Mouse (Mus musculus): ENCODE measurements at regions not wholly inside any gene's neighbourhood (a gene's known extent, or its start where the extent isn't known, plus 50 kb on each side); places are given as distances from the start of the nearest gene placed in this dataset.

GRCm38 (mm10) chr2:117486447-117486846 lies 143.6 kb upstream of the Rasgrp1 start:
- Histone ChIP-seq H3K36me3 (no peaks in the 10 kb centered on the region), H3K27ac (no peak overlapping the region), H3K27me3 (no peaks in the 10 kb centered on the region), H3K9ac (replicated peaks) (no peak overlapping the region), H3K4me3 (replicated peaks) (no peak overlapping the region), H3K9me3 (no peaks in the 10 kb centered on the region), H3K4me2 (no peak overlapping the region), H3K4me1 (replicated peaks) (no peaks in the 10 kb centered on the region)
- no peak for ATAC-seq (ENCODE audit: insufficient number of reproducible peaks, insufficient read depth, low FRiP score, low TSS enrichment, low read depth)
- 87% methylated on average over 2 of the region's 2 CpGs for WGBS

GRCm38 (mm10) chr2:117498565-117498964 lies 155.8 kb upstream of the Rasgrp1 start:
- Histone ChIP-seq H3K36me3 (no peaks in the 10 kb centered on the region), H3K4me2 (no peak overlapping the region), H3K27me3 (no peaks in the 10 kb centered on the region), H3K27ac (no peak overlapping the region), H3K4me1 (replicated peaks) (no peaks in the 10 kb centered on the region), H3K9ac (replicated peaks) (no peak overlapping the region), H3K4me3 (replicated peaks) (no peak overlapping the region), H3K9me3 (no peaks in the 10 kb centered on the region)
- 82% methylated on average over 5 of the region's 5 CpGs for WGBS
- ATAC-seq (ENCODE audit: insufficient number of reproducible peaks, insufficient read depth, low FRiP score, low TSS enrichment, low read depth) = no peak

GRCm38 (mm10) chr2:117502611-117503010 lies 159.8 kb upstream of the Rasgrp1 start:
- no peaks in the 10 kb centered on the region for H3K36me3 ChIP-seq
- no peaks in the 10 kb centered on the region for H3K27me3 ChIP-seq
- H3K9me3 ChIP-seq = no peaks in the 10 kb centered on the region
- no peak overlapping the region for H3K4me2 ChIP-seq
- no peak overlapping the region for H3K9ac ChIP-seq (replicated peaks)
- H3K27ac ChIP-seq = no peak overlapping the region
- H3K4me1 ChIP-seq (replicated peaks) = no peaks in the 10 kb centered on the region
- no peak overlapping the region for H3K4me3 ChIP-seq (replicated peaks)
- no peak for ATAC-seq (ENCODE audit: insufficient number of reproducible peaks, insufficient read depth, low FRiP score, low TSS enrichment, low read depth)

- H3K36me3 ChIP-seq = no peaks in the 10 kb centered on the region
- H3K4me1 ChIP-seq (replicated peaks) = no peaks in the 10 kb centered on the region
- 64% methylated on average over 3 of the region's 3 CpGs for whole genome bisulfite sequencing
- no peak overlapping the region for H3K9ac ChIP-seq (replicated peaks)
- no peak overlapping the region for H3K4me3 ChIP-seq (replicated peaks)
- no peak for ATAC-seq (ENCODE audit: insufficient number of reproducible peaks, insufficient read depth, low FRiP score, low TSS enrichment, low read depth)
- H3K27me3 ChIP-seq = no peaks in the 10 kb centered on the region
- H3K9me3 ChIP-seq = no peaks in the 10 kb centered on the region
- H3K4me2 ChIP-seq = no peak overlapping the region
- H3K27ac ChIP-seq = no peak overlapping the region
These were observed 168.9 kb upstream of the Rasgrp1 start for GRCm38 (mm10) chr2:117511737-117512136.

GRCm38 (mm10) chr2:117512551-117512950 lies 169.8 kb upstream of the Rasgrp1 start:
- H3K4me3 ChIP-seq (replicated peaks) = no peak overlapping the region
- H3K4me1 ChIP-seq (replicated peaks) = peaks cover 4% of the 10 kb centered on the region
- H3K27me3 ChIP-seq = no peaks in the 10 kb centered on the region
- H3K4me2 ChIP-seq = no peak overlapping the region
- ATAC-seq (ENCODE audit: insufficient number of reproducible peaks, insufficient read depth, low FRiP score, low TSS enrichment, low read depth) = no peak
- no peaks in the 10 kb centered on the region for H3K36me3 ChIP-seq
- no peaks in the 10 kb centered on the region for H3K9me3 ChIP-seq
- H3K9ac ChIP-seq (replicated peaks) = no peak overlapping the region
- WGBS = 61% methylated on average over 9 of the region's 9 CpGs
- H3K27ac ChIP-seq = no peak overlapping the region

- no peak overlapping the region for H3K9ac ChIP-seq (replicated peaks)
- no peak overlapping the region for H3K4me2 ChIP-seq
- no peak overlapping the region for H3K4me3 ChIP-seq (replicated peaks)
- no peak overlapping the region for H3K27ac ChIP-seq
- no peaks in the 10 kb centered on the region for H3K4me1 ChIP-seq (replicated peaks)
- H3K9me3 ChIP-seq = no peaks in the 10 kb centered on the region
- no peaks in the 10 kb centered on the region for H3K36me3 ChIP-seq
- ATAC-seq (ENCODE audit: insufficient number of reproducible peaks, insufficient read depth, low FRiP score, low TSS enrichment, low read depth) = no peak
- 83% methylated on average over 5 of the region's 5 CpGs for WGBS
- H3K27me3 ChIP-seq = no peaks in the 10 kb centered on the region
These were observed 181.6 kb upstream of the Rasgrp1 start for GRCm38 (mm10) chr2:117524437-117524836.

- peak; percentile 79; the same call in 1 of the 2 replicates for ATAC-seq (ENCODE audit: insufficient number of reproducible peaks, insufficient read depth, low FRiP score, low TSS enrichment, low read depth)
- Histone ChIP-seq H3K27ac (0 out of 2 replicates have a peak overlapping the region, but pooled peaks have one; percentile 4), H3K4me3 (replicated peaks) (no peak overlapping the region), H3K36me3 (no peaks in the 10 kb centered on the region), H3K27me3 (peaks cover 7% of the 10 kb centered on the region), H3K9me3 (no peaks in the 10 kb centered on the region), H3K9ac (replicated peaks) (no peak overlapping the region), H3K4me1 (replicated peaks) (peaks cover 14% of the 10 kb centered on the region; the same call in 1 of the 2 replicates), H3K4me2 (no peak overlapping the region)
- WGBS = 22% methylated on average over 5 of the region's 5 CpGs
These were observed 196.1 kb upstream of the Rasgrp1 start for GRCm38 (mm10) chr2:117538865-117539264.

GRCm38 (mm10) chr2:117539285-117539684 lies 196.5 kb upstream of the Rasgrp1 start:
- Histone ChIP-seq H3K9ac (replicated peaks) (no peak overlapping the region), H3K36me3 (no peaks in the 10 kb centered on the region), H3K9me3 (no peaks in the 10 kb centered on the region), H3K27me3 (peaks cover 7% of the 10 kb centered on the region), H3K4me1 (replicated peaks) (peaks cover 14% of the 10 kb centered on the region; the same call in 1 of the 2 replicates), H3K27ac (0 out of 2 replicates have a peak overlapping the region, but pooled peaks have one; percentile 4), H3K4me2 (no peak overlapping the region), H3K4me3 (replicated peaks) (no peak overlapping the region)
- WGBS = 11% methylated on average over 3 of the region's 3 CpGs
- ATAC-seq (ENCODE audit: insufficient number of reproducible peaks, insufficient read depth, low FRiP score, low TSS enrichment, low read depth) = no peak

GRCm38 (mm10) chr2:117541471-117541870 lies 198.7 kb upstream of the Rasgrp1 start:
- H3K9me3 ChIP-seq = no peaks in the 10 kb centered on the region
- no peaks in the 10 kb centered on the region for H3K36me3 ChIP-seq
- peaks cover 14% of the 10 kb centered on the region; the same call in 1 of the 2 replicates for H3K4me1 ChIP-seq (replicated peaks)
- no peak overlapping the region for H3K27ac ChIP-seq
- no peak for ATAC-seq (ENCODE audit: insufficient number of reproducible peaks, insufficient read depth, low FRiP score, low TSS enrichment, low read depth)
- 16% methylated on average over 6 of the region's 6 CpGs for WGBS
- no peak overlapping the region for H3K4me2 ChIP-seq
- no peak overlapping the region for H3K9ac ChIP-seq (replicated peaks)
- H3K27me3 ChIP-seq = peaks cover 7% of the 10 kb centered on the region
- H3K4me3 ChIP-seq (replicated peaks) = no peak overlapping the region

GRCm38 (mm10) chr2:117542298-117542697 lies 199.5 kb upstream of the Rasgrp1 start:
- Histone ChIP-seq H3K27me3 (peaks cover 7% of the 10 kb centered on the region), H3K4me1 (replicated peaks) (peaks cover 14% of the 10 kb centered on the region; the same call in 1 of the 2 replicates), H3K9me3 (no peaks in the 10 kb centered on the region), H3K4me2 (no peak overlapping the region), H3K4me3 (replicated peaks) (no peak overlapping the region), H3K27ac (no peak overlapping the region), H3K36me3 (no peaks in the 10 kb centered on the region), H3K9ac (replicated peaks) (no peak overlapping the region)
- WGBS = 79% methylated on average over 4 of the region's 4 CpGs
- no peak for ATAC-seq (ENCODE audit: insufficient number of reproducible peaks, insufficient read depth, low FRiP score, low TSS enrichment, low read depth)

- Histone ChIP-seq H3K4me2 (no peak overlapping the region), H3K9me3 (no peaks in the 10 kb centered on the region), H3K4me3 (replicated peaks) (no peak overlapping the region), H3K36me3 (no peaks in the 10 kb centered on the region), H3K4me1 (replicated peaks) (peaks cover 14% of the 10 kb centered on the region; the same call in 1 of the 2 replicates), H3K27ac (no peak overlapping the region), H3K27me3 (peaks cover 7% of the 10 kb centered on the region), H3K9ac (replicated peaks) (no peak overlapping the region)
- 70% methylated on average over 7 of the region's 7 CpGs for WGBS
- no peak for ATAC-seq (ENCODE audit: insufficient number of reproducible peaks, insufficient read depth, low FRiP score, low TSS enrichment, low read depth)
These were observed 200.5 kb upstream of the Rasgrp1 start for GRCm38 (mm10) chr2:117543301-117543782.

GRCm38 (mm10) chr2:117548273-117548672 lies 205.5 kb upstream of the Rasgrp1 start:
- Histone ChIP-seq H3K4me1 (replicated peaks) (no peaks in the 10 kb centered on the region), H3K27ac (no peak overlapping the region), H3K9ac (replicated peaks) (no peak overlapping the region), H3K27me3 (no peaks in the 10 kb centered on the region), H3K4me3 (replicated peaks) (no peak overlapping the region), H3K4me2 (no peak overlapping the region), H3K36me3 (no peaks in the 10 kb centered on the region), H3K9me3 (no peaks in the 10 kb centered on the region)
- WGBS = 76% methylated on average over 4 of the region's 4 CpGs
- ATAC-seq (ENCODE audit: insufficient number of reproducible peaks, insufficient read depth, low FRiP score, low TSS enrichment, low read depth) = no peak
